Mouse (Mus musculus) c-Kit-positive CD71-positive TER-119-positive erythroid progenitor cells, embryonic 14.5 days (primary cell): ENCODE results near the gene Atg16l1.
"Not testable (repeated sequence)": the region's sequence is repeated elsewhere in the genome, so short reads cannot be mapped to it uniquely, and the experiment has no call there.

ENCODE experiments used
- DNase-seq: peaks from one replicate; pipeline ENCODE4 v3.0.0-alpha.2; 2013; ENCODE audit warnings: low spot score

The Atg16l1 gene

DNA sequence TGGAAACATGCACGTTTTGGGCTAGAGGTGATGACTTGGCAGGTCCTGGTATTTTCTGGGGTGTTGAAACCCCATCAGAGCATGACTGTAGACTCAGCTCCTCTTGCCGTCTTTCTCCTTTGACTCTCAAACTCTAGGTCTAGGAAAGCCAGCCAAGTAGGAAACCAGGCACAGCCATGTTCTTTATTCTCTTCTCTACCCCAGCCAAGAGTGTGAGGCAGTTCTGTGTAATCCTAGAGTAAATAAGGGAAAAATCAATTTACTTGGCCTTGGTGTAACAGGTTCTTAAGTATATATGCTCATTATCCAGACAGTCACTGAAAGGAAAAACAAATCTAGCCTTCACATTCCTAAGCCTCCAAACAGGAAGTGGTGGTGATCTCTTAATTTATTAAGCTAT lies 17.7 kb downstream of the Atg16l1 start:
- no peak for DNase-seq

DNA sequence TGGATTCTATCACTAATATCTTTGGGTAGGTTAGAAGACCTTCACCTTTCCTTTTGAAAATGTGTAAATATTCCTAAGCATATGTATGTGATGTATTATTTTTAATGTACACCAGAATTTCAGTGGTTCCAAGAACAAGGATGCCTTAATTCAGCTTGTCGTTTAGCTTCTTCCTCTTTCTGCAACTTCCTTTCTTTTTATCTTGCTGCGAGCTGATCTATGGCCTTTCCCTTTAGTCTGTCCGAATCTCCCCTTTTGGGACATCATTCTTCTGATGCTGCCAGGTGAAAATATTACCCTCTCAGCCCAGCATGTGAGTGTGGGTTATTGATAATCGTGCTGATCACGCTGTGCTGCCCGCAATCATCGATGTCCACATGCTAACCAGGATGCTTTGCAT lies 19.2 kb downstream of the Atg16l1 start:
- no peak for DNase-seq

DNA sequence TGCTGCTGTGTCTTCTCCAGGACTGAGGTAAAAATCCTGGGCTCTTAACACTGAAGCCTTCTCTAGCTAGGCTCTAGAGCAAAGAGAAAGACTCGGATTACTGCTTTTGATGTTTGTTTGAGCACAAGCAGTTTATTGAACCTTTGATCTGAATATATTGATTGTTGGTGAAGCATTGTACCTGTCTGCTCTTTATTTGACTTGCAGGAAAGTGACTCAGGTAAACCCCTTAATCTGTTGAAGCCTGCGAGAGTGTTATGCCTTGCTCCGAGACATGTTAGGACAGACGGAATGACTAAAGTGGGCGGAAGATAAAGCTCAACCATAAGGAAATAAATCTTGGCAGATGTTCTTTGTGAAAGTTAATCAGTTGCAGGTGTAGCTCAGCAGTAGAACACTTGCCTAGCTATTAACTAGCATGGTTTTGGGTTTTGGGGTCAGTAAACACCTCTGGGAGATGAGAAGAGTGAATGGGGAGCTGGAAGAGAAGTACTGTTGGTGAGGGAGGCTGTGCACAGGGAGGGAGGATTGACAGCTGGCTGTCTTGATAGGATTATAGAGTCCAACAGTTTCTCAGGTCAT lies 23.6 kb downstream of the Atg16l1 start:
- DNase-seq = no peak

DNA sequence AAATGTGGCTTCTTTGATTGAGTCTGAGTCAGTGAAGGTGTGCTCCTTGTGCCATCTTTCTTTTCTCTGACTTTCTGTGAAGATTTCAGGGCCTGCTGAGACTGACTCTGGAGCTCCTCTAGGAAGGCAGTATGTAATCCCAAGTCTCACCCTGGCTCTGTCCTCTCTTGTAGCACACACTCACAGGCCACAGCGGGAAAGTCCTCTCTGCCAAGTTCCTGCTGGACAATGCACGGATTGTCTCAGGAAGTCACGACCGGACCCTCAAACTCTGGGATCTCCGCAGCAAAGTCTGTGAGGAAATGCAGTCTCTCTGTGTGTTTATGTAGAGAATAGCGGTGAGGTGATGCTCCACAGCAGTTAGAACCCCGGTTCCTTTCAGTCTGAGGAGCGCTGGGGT lies 30.0 kb downstream of the Atg16l1 start:
- no peak for DNase-seq

DNA sequence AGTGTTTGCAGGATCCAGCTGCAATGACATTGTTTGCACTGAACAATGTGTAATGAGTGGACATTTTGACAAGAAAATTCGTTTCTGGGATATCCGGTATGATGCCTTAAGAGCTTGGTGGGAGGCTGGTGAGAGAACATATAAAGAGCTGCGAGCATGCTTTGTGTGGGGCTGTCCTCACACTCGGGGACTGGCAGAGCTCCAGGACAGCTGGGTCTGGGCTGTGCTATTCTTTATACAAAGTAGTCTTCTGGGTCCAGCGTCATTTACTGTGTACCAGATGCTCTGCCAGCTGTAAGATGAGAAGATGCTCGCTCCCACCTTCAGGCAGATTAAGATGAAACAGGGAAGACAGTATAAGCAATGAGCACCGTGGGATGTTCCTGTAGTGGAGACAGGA lies 30.6 kb downstream of the Atg16l1 start:
- DNase-seq = no peak

DNA sequence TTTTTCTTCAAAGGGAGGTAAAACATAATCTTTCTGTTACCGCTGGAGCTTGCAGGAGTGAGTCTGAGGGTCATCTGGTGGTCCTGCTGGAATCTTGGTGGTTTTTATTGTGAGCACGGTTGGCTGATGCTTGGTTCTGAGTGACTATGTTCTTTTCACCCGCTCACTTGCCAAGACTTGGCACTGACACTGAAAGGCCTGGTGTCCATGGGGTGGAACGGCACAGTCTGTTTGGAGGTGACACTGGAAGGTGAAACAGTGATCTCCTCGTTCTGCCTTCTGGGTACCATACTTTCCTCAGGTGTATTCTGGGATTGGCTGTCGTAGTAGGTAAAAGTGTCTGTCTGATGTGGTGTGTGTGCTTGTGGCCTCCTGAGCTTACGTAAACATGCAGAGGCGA lies 34.0 kb downstream of the Atg16l1 start:
- no peak for DNase-seq

DNA sequence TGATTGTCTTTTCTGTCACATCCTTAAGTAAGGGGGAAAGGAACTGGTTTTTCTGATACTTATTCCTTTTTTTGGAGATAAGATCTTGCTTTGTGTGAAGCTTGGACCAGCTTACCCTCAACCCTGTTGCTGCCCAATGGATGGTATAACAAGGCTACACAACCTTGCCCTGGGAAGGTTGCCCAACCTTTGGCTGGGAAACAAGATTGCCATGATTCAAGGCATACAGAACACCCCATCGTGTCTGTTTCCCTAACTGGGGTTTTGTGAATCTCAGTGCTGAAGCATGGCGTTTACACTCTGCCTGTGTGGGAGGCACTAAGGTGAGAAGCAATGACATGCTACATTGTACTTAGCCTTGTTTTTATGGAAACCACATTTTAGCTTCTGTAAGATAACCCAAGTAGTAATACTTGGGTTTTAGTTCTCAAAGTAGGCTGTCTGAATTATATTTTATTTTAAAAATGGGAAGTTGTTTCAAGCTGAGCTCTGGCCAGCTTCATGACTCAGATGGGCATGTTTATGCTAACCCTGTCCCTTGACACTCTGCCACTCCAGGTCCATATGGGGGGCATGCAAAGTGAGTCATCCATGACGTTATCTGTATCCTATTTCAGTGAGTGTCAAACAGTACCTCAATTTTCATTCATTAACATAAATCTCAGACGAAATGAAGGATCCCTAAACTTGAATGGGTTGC lies 36.9 kb downstream of the Atg16l1 start:
- no peak for DNase-seq

DNA sequence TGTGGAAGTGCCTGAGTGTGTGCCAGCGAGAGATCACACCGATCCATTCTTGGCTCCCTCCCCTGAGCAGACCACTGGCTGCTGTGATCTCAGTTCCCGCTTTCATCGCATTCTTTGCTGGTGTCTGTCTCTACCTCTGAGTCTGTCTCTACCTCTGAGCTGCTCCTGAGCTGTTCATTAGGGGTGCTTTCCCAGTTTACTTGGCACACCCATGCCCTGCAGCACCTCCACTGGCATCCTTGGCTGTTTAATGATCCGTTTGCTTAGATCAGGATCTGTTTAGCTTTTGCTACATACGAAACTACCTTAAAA lies 37.4 kb downstream of the Atg16l1 start:
- DNase-seq = no peak

DNA sequence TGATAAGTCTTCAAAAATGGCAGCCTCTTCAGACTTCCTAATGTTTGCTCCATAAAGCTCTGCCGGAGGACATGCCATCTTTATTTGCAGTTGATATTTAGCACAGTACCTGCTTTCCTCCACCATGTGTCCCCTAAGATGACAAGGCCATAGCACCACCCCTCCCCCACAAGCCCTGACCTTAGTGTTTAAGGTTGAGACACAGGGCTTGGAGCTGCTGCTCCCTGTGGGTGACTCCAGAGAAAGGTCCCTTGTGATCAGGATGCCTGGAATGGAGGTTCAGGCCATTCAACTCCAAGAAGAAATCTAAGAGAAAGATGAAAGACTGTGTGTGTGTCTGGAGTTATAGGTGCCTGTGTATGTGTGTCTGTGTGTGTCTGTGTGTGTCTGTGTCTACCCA lies 42.0 kb downstream of the Atg16l1 start:
- DNase-seq = no peak

DNA sequence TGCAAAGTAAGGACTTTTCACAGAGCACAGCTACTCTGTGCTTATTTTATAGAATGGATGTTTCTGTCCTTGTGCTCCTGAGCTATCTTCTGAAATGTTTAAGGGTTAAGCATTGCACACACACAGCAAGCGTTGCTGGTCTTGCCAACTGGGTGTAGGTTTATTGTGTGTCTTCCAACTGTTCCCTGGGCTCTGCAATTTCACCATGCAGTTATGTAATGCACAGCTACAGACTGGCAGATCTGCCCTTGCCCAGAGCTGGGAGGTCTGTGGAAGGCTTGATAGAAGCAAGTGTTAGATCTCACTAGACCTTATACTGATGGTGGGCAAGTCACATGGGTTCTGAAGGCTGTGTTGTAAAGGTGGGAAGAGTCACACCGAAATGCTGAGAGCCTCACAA lies 42.6 kb downstream of the Atg16l1 start:
- DNase-seq = no peak

DNA sequence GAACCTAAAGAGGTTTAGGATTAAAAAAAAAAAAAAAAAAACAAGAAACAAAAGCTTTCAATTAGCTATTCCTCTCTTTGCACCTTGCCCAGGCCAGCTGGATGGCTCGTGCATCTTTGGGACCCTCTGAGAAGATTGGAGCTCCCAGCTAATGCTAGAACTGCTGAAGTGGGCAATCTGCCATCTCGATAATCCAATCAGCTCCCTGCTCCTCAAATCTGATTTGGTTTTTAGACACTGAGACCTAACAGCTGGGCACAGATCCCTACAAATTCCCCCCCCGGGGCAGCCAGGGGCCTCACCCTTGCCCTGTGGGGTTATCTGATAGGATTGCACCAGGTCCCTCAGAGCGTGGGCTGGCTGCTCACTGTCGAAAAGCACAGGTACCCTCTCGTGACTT lies 47.9 kb downstream of the Atg16l1 start, which contains the start of gene Sag:
Gene Sag, plus strand, starts transcription at position 105 of the 400 bp plus-strand sequence.
- DNase-seq = no peak

DNA sequence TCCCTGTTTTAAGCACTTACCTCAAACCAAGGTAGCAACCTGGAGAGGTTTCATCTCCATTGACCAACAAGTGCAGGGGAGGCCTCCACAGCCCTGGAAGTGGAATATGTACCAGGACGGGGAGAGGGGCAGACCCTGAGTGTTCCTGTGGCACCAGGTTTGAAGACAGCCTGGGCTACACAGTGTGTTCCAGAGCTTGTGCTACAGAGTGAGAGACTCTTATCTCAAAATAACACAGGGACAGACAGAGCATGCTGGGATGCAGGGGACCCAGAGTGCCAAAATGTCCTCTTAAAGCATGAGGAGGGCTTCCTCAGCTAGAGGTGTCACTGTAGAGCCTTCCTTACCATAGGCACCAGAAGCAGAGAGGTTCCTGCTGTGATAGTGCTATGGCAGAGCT lies 52.1 kb downstream of the Atg16l1 start:
- no peak for DNase-seq

DNA sequence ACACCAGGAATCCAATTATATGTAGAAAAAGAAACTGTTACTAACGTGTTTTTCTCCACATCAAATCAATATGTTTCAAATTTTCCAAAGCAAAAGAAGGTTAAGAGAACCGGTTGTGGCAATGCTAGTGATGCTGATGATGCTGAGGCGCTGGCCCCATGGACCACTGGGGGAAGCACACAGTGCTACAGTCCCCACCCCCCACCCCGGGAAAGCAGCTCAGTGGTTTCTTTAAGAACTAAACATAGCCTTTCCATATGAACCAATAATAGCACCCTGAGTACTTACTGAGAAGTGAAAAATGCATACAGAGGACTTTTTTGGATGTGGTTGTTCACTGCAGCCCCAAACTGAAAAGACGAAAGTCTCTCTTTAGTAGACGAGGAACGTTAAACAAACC lies 55.7 kb downstream of the Atg16l1 start:
- DNase-seq = no peak

DNA sequence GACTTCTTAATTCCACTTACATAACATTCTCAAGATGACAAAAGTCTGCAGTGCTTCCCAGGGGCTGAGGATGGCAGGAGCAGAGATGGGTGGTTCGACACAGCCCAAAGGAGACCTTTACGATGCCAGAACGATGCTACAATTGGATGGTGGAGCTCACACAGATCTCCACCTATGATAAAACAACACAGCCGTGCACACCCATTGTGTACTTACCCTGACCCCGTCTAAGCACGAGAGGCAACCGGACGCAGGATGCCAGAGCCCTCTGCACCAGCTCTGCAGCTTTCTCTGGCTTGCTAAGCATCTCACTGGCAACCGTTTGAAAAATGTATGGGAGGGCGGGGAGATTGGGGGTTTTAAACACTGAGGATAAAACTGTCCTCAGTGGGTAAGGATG lies 56.4 kb downstream of the Atg16l1 start:
- no peak for DNase-seq

DNA sequence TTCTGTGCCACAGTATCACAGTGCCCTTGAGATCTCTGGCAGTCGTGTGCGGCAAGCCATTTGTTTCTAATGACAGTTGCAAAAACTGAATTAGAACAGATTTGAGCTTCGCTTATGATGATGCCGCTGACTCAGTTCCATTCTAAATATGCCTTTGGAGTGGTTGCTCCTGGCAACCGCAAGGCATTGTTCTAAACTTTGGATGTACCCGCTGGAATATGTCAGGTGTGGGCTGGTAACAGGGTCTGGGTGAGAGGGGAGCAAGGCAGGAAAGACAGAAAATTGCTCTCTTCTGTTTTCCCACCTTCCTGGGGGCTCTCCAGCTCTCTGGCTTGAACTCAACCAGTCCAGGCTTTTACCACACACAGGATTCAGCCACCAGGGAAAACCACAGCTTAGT lies 57.5 kb downstream of the Atg16l1 start:
- no peak for DNase-seq

DNA sequence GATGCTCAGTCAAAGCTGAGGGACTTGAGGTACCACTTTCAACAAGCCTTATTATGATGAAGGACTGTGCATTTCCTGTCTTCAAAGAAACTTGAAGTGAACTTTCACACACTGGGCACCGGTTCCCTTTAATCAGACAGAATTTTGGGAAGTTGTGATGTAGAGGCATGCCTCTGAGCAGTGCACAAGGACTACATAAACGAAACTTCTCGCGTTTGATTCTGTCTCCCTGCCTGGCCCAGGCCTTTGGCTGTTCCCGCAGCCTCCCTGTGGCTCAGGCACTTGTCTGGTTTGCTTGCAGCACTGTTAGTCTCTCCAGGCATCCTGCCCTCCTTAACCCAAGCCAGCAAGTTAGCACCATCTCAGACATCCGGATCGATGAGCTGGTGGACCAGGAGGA lies 58.0 kb downstream of the Atg16l1 start:
- DNase-seq = no peak

DNA sequence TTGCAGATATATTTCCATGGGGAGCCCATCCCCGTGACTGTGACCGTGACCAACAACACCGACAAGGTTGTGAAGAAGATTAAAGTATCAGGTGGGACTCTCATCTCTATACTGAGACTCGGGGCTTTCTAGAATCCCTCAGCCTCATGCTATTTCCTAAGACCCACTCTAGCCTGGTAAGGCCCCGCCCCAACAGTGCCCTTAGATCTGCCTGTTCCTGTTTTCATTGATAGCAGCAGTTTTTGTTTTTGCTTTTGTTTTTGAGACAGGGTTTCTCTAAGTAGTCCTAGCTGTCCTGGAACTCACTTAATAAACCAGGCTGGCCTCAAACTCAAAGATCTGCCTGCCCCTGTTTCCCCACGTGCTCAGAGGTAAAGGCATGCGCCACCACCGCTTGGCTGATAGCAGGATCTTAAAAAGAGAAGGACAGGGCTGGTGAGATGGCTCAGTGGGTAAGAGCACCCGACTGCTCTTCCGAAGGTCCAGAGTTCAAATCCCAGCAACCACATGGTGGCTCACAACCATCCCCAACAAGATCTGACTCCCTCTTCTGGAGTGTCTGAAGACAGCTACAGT lies 68.8 kb downstream of the Atg16l1 start:
- DNase-seq = no peak

DNA sequence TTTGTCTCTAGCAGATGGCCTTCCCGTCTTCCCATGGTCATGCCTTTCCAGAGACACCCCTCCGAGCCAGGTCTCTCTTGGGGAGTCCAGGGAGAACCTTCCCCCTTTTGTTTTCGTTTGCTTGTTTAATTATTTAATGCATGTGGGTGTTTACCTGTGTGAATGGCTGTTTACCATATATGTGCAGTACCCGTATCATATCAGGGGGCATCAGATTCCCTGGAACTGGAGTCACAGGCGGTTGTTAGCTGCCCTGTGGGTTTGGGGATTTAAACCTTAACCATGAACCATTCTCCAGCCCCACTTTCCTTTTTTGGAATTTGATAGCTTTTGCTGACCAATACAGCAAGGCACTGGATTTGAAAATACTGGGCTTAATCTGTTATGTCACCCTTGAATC lies 69.6 kb downstream of the Atg16l1 start:
- DNase-seq = no peak

DNA sequence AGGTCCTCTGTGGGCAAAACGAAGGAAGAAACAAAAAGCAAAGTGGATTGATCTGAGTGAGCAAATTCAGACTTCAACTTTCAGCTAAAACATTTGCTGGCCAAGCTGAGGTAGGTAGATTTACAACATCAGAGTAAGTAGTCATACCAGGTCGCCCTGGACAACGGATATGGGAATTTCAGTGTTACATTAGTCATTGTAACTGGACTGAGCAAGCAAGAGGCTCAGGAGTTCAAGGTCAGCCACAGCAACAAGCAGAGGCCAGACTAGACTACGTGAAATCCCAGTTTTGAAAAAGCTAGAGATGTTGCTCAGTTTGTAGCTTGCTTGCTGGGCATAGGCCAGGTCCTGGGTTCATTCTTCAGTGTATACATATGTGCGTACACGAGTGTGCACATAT lies 70.3 kb downstream of the Atg16l1 start:
- no peak for DNase-seq

DNA sequence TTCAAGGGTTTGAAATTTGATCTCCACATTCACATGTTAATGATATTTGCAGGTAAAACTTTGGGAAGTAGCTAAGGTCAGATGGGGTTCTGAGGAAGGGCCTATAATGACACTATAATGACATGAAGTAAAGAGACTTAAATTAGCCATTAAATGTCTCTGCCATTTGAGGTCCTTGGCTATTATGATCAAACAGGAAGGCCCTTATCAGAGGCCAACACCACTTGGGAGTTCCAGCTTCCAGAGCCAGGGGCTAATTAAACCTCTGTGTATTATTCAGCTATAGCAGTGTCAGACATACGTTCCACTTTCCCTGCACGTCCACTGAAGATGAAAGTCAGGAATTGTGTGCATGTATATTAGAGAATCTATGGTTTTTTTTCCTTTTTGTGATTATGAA lies 70.8 kb downstream of the Atg16l1 start:
- DNase-seq = no peak

DNA sequence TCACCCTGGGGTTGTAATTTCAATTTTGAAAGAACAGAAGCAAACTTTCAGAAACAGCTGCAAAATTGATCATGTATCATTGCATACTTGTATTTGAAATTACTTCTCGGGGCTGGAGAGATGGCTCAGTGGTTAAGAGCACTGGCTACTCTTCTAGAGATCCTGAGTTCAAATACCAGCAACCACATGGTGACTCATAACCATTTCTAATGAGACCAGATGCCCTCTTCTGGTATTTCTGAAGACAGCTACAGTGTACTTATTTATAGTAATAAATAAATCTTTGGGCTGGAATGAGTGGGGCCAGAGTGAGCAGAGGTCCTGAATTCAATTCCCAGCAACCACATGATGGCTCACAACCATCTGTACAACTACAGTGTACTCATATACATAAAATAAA lies 71.8 kb downstream of the Atg16l1 start:
- not testable (repeated sequence) for DNase-seq

DNA sequence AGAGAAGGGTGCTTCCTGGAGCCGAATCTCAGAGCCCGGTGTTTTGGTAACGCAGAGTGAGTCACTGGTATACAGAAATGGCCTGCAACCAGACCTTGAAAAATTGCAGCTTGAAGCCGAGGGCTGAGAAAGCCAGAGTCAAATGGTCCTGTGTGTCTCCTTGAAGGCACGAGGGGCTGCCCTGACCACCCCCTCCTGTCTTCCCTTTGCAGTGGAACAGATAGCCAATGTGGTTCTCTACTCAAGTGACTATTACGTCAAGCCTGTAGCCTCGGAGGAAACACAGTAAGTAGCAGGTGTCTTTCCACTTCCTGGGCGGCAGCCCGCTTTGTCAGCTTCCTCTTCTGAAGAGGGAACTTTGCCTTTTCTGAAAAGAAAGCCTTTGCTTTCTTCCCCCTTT lies 72.5 kb downstream of the Atg16l1 start:
- DNase-seq = no peak

DNA sequence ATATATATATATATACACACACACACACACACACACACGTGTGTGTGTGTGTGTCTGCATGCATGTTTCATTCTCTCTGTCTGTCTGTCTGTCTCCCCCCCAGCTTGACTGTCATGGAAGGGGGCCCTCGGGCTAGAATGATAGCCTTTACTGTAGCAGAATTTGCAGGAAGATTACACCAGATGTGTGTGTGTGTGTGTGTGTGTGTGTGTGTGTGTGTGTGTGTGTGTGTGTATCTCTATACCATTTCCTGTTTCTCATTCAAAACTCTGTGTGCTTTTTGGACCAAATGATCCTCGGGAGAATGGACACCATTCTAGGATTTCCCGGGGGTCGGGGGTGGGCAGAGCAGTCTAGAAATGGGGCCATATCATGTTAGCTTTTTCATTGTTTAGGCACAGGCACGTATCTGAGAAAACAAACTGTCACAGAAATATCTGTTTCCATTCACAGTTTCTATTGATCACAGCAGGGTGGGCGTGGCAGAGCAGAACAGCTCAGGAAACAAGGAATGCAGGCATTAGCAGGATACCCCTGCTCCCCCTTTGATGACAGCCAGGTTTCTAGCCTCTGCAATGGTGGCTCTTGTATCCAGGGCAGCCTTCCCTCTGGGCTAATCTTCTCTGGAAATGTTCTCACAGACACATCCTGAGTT lies 73.4 kb downstream of the Atg16l1 start:
- DNase-seq = no peak
